ENCODE assay signal across 8 mouse cellular contexts in the genomic region with DNA sequence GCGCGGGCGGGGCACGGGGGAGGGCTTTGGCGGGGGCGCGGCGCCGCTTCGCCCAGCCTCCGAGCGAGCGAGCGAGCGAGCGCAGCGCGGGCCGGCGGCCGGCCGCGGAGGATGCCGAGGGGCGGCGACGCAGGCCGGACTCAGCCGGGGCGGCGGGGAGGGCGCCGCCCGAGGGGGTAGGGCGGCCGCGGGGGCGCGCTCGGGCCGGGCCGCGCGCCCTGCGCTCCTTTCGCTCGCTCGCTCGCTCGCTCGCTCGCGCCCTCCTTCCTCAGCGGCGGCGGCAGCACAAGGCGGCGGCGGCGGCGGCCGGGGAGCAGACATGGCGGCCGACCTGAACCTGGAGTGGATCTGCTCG. TPM values are rescaled to one million over a fixed set of nuclear protein-coding genes. Genes with fewer than 3 reads are reported as not detected.
A peak's percentile ranks its signal among the peaks of the same experiment; 100 is the strongest.
DNase-seq lines count a peak whose midpoint lies in the region; ATAC-seq and TF ChIP-seq lines count a peak whose summit lies in the region.

A gene (plus strand): TSS at position 209 of the 355 bp plus-strand sequence.

- DNase-seq in adrenal gland, postnatal 25 days, result peak; percentile 72
- DNase-seq in forebrain, embryonic 11.5 days (ENCODE audit: low spot score), result peak; percentile 89
- peak; percentile 31 for DNase-seq in heart, postnatal 25 days (ENCODE audit: low spot score)
- peak in 1 of 2 experiments; percentile 63 for DNase-seq in layer of hippocampus, adult 2 months (ENCODE audit: low spot score in 2 of 2)
- peak; percentile 29 for DNase-seq in ovary, postnatal 10 days (ENCODE audit: low spot score)
- DNase-seq in urinary bladder, postnatal 25 days (ENCODE audit: low spot score), result peak; percentile 64

- H3K36me3 ChIP-seq in ES-Bruce4 (ENCODE audit: control insufficient read depth, insufficient read depth, low read length, poor library complexity, severe bottlenecking), result no peaks in the 10 kb centered on the region; the same call in 1 of the 2 replicates
- H3K36me3 ChIP-seq in forebrain, embryonic 11.5 days (ENCODE audit: control insufficient read depth, insufficient read depth, low read length), result no peaks in the 10 kb centered on the region
- H3K36me3 ChIP-seq in lung, embryonic 16.5 days (ENCODE audit: control insufficient read depth, insufficient read depth, low read length), result peaks cover 6% of the 10 kb centered on the region; the same call in 1 of the 2 replicates

- ATAC-seq in forebrain, embryonic 11.5 days (replicated peaks; ENCODE audit: low FRiP score), result peak; percentile 91
- ATAC-seq in lung, embryonic 16.5 days (ENCODE audit: low read depth), result peak; percentile 95

- no peaks in the 10 kb centered on the region for H3K9me3 ChIP-seq in ES-Bruce4 (replicated peaks; ENCODE audit: control insufficient read depth, insufficient read depth, low read length, poor library complexity, severe bottlenecking)
- no peaks in the 10 kb centered on the region for H3K9me3 ChIP-seq in forebrain, embryonic 11.5 days (ENCODE audit: control insufficient read depth, low read length)
- H3K9me3 ChIP-seq in lung, embryonic 16.5 days (ENCODE audit: control insufficient read depth, low read length), result no peaks in the 10 kb centered on the region

- H3K4me1 ChIP-seq in ES-Bruce4 (ENCODE audit: control insufficient read depth, insufficient read depth, low read length), result peaks cover 2% of the 10 kb centered on the region
- peaks cover 4% of the 10 kb centered on the region; the same call in 1 of the 2 replicates for H3K4me1 ChIP-seq in forebrain, embryonic 11.5 days (replicated peaks; ENCODE audit: control insufficient read depth, insufficient read depth, low read length)
- peaks cover 5% of the 10 kb centered on the region for H3K4me1 ChIP-seq in lung, embryonic 16.5 days (replicated peaks; ENCODE audit: control insufficient read depth, insufficient read depth, low read length)

- peak within 1 kb of the TSS; percentile 100 for H3K9ac ChIP-seq in ES-Bruce4 (ENCODE audit: low read depth, poor library complexity, severe bottlenecking)
- H3K9ac ChIP-seq in forebrain, embryonic 11.5 days (ENCODE audit: low read length), result peak within 1 kb of the TSS; percentile 98
- peak within 1 kb of the TSS; percentile 96 for H3K9ac ChIP-seq in lung, embryonic 16.5 days (ENCODE audit: low read length)

- peak within 1 kb of the TSS; percentile 74 for H3K4me2 ChIP-seq in forebrain, embryonic 11.5 days (ENCODE audit: low read depth, low read length, severe bottlenecking)
- H3K4me2 ChIP-seq in lung, embryonic 16.5 days (ENCODE audit: low read depth, low read length), result peak within 1 kb of the TSS; percentile 66

- no peaks in the 10 kb centered on the region for H3K27me3 ChIP-seq in ES-Bruce4 (ENCODE audit: control insufficient read depth, insufficient read depth, low read length, poor library complexity, severe bottlenecking)
- no peaks in the 10 kb centered on the region for H3K27me3 ChIP-seq in forebrain, embryonic 11.5 days (ENCODE audit: control insufficient read depth, insufficient read depth, low read length)
- no peaks in the 10 kb centered on the region for H3K27me3 ChIP-seq in lung, embryonic 16.5 days (ENCODE audit: control insufficient read depth, insufficient read depth, low read depth, low read length)

- peak within 1 kb of the TSS; percentile 100 for H3K4me3 ChIP-seq in ES-Bruce4 (ENCODE audit: low read depth, low read length)
- peak within 1 kb of the TSS; percentile 93 for H3K4me3 ChIP-seq in forebrain, embryonic 11.5 days (ENCODE audit: low read depth, low read length)
- H3K4me3 ChIP-seq in layer of hippocampus, adult 2 months, result peak within 1 kb of the TSS; percentile 73
- H3K4me3 ChIP-seq in lung, embryonic 16.5 days (ENCODE audit: low read length), result peak within 1 kb of the TSS; percentile 95

- peak within 1 kb of the TSS; percentile 76 for H3K27ac ChIP-seq in ES-Bruce4 (ENCODE audit: insufficient read depth, low read length)
- H3K27ac ChIP-seq in forebrain, embryonic 11.5 days (ENCODE audit: low read depth, low read length), result peak within 1 kb of the TSS; percentile 88
- peak within 1 kb of the TSS; percentile 99 for H3K27ac ChIP-seq in layer of hippocampus, adult 2 months
- H3K27ac ChIP-seq in lung, embryonic 16.5 days (ENCODE audit: low read length), result peak within 1 kb of the TSS; percentile 90

- intact Hi-C loops in heart, postnatal 25 days (cut with DNase I), result no loop called here

- TF ChIP-seq CTCF in ES-Bruce4 (IDR thresholded peaks at IDR 0.05; ENCODE audit: low read depth, low read length), result no peak
- TF ChIP-seq CTCF in layer of hippocampus, adult 2 months (conservative IDR thresholded peaks at IDR 0.05), result no peak

- no peak for TF ChIP-seq POLR2A in ES-Bruce4 (IDR thresholded peaks at IDR 0.05; ENCODE audit: insufficient read depth, low read length)

- under 1% methylated on average over 51 of the region's 65 CpGs for WGBS in forebrain, embryonic 11.5 days
- 0% methylated on average over 6 of the region's 65 CpGs for WGBS in lung, embryonic 16.5 days

- TF ChIP-seq EP300 in ES-Bruce4 (IDR thresholded peaks at IDR 0.05; ENCODE audit: insufficient read depth, low read depth, low read length), result no peak

RNA-seq across cellular contexts. Expression of the gene that starts here (rescaled TPM):
- polyA plus RNA-seq in ES-Bruce4 (2011; ENCODE audit: insufficient read depth, insufficient read length, low read depth, missing spikeins), result 65.7 and 80.3 TPM in 2 replicates
- 43.5 and 57.6 TPM in 2 replicates for total RNA-seq in adrenal gland, postnatal 25 days (2021)
- polyA plus RNA-seq in forebrain, embryonic 11.5 days (2014; fragmentation: Nextera tagmentation; extraction: Ambion mirVana), result 57.6 and 63.1 TPM in 2 replicates
- total RNA-seq in heart, postnatal 25 days (2021), result 10 to 100 TPM; 27.2 to 31.0 TPM
- total RNA-seq in layer of hippocampus, adult 2 months (2021), result 100 to 1,000 TPM; 109 to 125 TPM
- polyA plus RNA-seq in lung, embryonic 16.5 days (2015; fragmentation: Nextera tagmentation; extraction: Ambion mirVana), result 32.4 and 35.5 TPM in 2 replicates
